Comparison of ENCODE assay signal across 34 mouse cellular contexts in the genomic region with DNA sequence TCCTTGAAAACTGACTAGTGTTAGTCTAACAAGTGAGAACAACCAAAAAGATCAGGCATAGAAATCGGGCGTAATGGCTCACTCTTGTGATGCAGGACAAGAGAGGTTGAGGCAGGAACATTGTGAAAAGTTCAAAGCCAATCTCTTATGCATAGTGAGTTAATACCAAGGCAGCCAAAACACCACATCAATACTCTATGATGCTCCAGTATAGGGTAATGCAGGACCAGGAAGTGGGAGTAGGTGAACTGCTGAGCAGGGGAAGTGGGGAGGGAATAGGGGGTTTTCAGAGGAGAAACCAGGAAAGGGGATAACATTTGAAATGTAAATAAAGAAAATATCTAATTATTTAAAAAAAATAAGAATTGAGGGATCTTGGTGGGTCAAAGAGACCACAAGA. TPM values are rescaled to one million over a fixed set of nuclear protein-coding genes. Genes with fewer than 3 reads are reported as not detected.
DNase-seq lines count a peak whose midpoint lies in the region; ATAC-seq and TF ChIP-seq lines count a peak whose summit lies in the region.
"Had no signal": no experiment of that assay in that cellular context is flagged by ENCODE, and none has a peak within 500 bp of the region (broad histone marks: within the 10 kb centered on the region; RNA-seq: fewer than 3 reads in every experiment).

No protein-coding gene starts in this region.

- H3K36me3 ChIP-seq in midbrain, embryonic 15.5 days (replicated peaks): no peaks in the 10 kb centered on the region
- no peaks in the 10 kb centered on the region for H3K36me3 ChIP-seq in midbrain, postnatal 0 days (ENCODE audit: insufficient read depth, low read length)
- no peaks in the 10 kb centered on the region for H3K36me3 ChIP-seq in CH12.LX (replicated peaks in 1 of 2; ENCODE audit: control insufficient read depth in 1 of 2, insufficient read depth in 1 of 2, low read length in 1 of 2)
- H3K36me3 ChIP-seq: embryonic facial prominence, embryonic 12.5 days; embryonic facial prominence, embryonic 15.5 days; forebrain, embryonic 12.5 days; forebrain, embryonic 15.5 days; heart, embryonic 10.5 days; heart, embryonic 13.5 days had no signal

- 0 out of 2 replicates have a peak, but pooled peaks have one; percentile 37 for ATAC-seq in midbrain, embryonic 15.5 days (replicated peaks)
- no peak for ATAC-seq in midbrain, postnatal 0 days (ENCODE audit: low FRiP score)
- peak; percentile 65 for ATAC-seq in activated CD4-positive, CD25-positive, alpha-beta regulatory T cell, adult 4 months
- peak; percentile 21 for ATAC-seq in megakaryocyte progenitor cell, adult 5-6 weeks (replicated peaks; ENCODE audit: poor library complexity)
- no peak for ATAC-seq in erythroid progenitor cell, adult 5-6 weeks (replicated peaks; ENCODE audit: low FRiP score, poor library complexity, severe bottlenecking)
- ATAC-seq: hindbrain, postnatal 0 days; intestine, postnatal 0 days had no signal

- H3K27ac ChIP-seq in midbrain, embryonic 15.5 days: no peak overlapping the region; the same call in 1 of the 2 replicates
- H3K27ac ChIP-seq in midbrain, postnatal 0 days (ENCODE audit: low read depth, low read length): no peak overlapping the region
- no peak overlapping the region for H3K27ac ChIP-seq in CH12.LX (ENCODE audit: insufficient read depth, low read depth)
- H3K27ac ChIP-seq: embryonic facial prominence, embryonic 12.5 days; embryonic facial prominence, embryonic 15.5 days; forebrain, embryonic 12.5 days; forebrain, embryonic 15.5 days; heart, adult 2 months; heart, embryonic 10.5 days; heart, embryonic 13.5 days; hindbrain, embryonic 14.5 days; hindbrain, postnatal 0 days had no signal

- no peak overlapping the region for H3K4me2 ChIP-seq in midbrain, embryonic 15.5 days
- H3K4me2 ChIP-seq in midbrain, postnatal 0 days (ENCODE audit: low read depth, low read length, poor library complexity, severe bottlenecking): no peak overlapping the region
- H3K4me2 ChIP-seq in CH12.LX (ENCODE audit: insufficient read depth, low read depth, poor library complexity, severe bottlenecking): no peak overlapping the region
- H3K4me2 ChIP-seq: embryonic facial prominence, embryonic 12.5 days; embryonic facial prominence, embryonic 15.5 days; forebrain, embryonic 12.5 days; forebrain, embryonic 15.5 days; heart, embryonic 13.5 days; hindbrain, embryonic 14.5 days had no signal

- H3K4me3 ChIP-seq in midbrain, embryonic 15.5 days: no peak overlapping the region
- H3K4me3 ChIP-seq in midbrain, postnatal 0 days (ENCODE audit: low read depth, low read length): no peak overlapping the region
- no peak overlapping the region for H3K4me3 ChIP-seq in CH12.LX (replicated peaks in 1 of 3; ENCODE audit: low read depth in 2 of 3, low read length in 2 of 3, poor library complexity in 1 of 3)
- H3K4me3 ChIP-seq: embryonic facial prominence, embryonic 12.5 days; embryonic facial prominence, embryonic 15.5 days; forebrain, embryonic 12.5 days; forebrain, embryonic 15.5 days; heart, adult 2 months; heart, embryonic 10.5 days; heart, embryonic 13.5 days had no signal

- dilution Hi-C loops in CH12.LX (cut with MboI; ENCODE audit: extremely low pct_ligation_motif_present, extremely low pct_unique_long_range_greater_than_20kb, low sequenced_read_pairs): no loop called here

- no peaks in the 10 kb centered on the region for H3K79me2 ChIP-seq in CH12.LX (replicated peaks; ENCODE audit: control insufficient read depth, extremely low read depth, insufficient read depth, poor library complexity, severe bottlenecking)

- in situ Hi-C loops in CH12.LX (cut with MboI; ENCODE audit: low pct_ligation_motif_present, low pct_unique_long_range_greater_than_20kb, low sequenced_read_pairs): loop anchor here (25.0 kb wide), 1 partner anchor 394 kb away; no protein-coding TSS in a partner anchor

- no peaks in the 10 kb centered on the region for H3K4me1 ChIP-seq in midbrain, embryonic 15.5 days
- no peaks in the 10 kb centered on the region for H3K4me1 ChIP-seq in midbrain, postnatal 0 days (ENCODE audit: insufficient read depth, low read length)
- H3K4me1 ChIP-seq in CH12.LX (ENCODE audit: control insufficient read depth in 1 of 2, insufficient read depth in 2 of 2): peaks cover 5 to 29% of the 10 kb centered on the region in 2 experiments
- H3K4me1 ChIP-seq: embryonic facial prominence, embryonic 12.5 days; embryonic facial prominence, embryonic 15.5 days; forebrain, embryonic 12.5 days; forebrain, embryonic 15.5 days; heart, embryonic 10.5 days; heart, embryonic 13.5 days had no signal

- WGBS in midbrain, embryonic 15.5 days: 84% methylated on average over 2 of the region's 2 CpGs
- WGBS in midbrain, postnatal 0 days: 82% methylated on average over 2 of the region's 2 CpGs

- TF ChIP-seq POLR2A in CH12.LX (IDR thresholded peaks at IDR 0.05; ENCODE audit: low read depth, low read length): no peak

- no peak for TF ChIP-seq CTCF in midbrain, postnatal 0 days (IDR thresholded peaks at IDR 0.05)
- TF ChIP-seq CTCF in CH12.LX (conservative IDR thresholded peaks at IDR 0.05 in 1 of 2, IDR thresholded peaks at IDR 0.05 in 1 of 2; ENCODE audit: low read depth in 2 of 2, low read length in 2 of 2): no peak

- TF ChIP-seq EP300 in CH12.LX (IDR thresholded peaks at IDR 0.05; ENCODE audit: low read length): no peak

- no peak for DNase-seq in midbrain, postnatal 0 days (ENCODE audit: low spot score)
- no peak for DNase-seq in CH12.LX (ENCODE audit: extremely low read depth)
- no peak for DNase-seq in adrenal gland, postnatal 25 days
- DNase-seq in lung, postnatal 10 days: no peak
- DNase-seq: adrenal gland, postnatal 10 days; cerebellum, adult 11-12 months; cerebellum, adult 8-10 months; cerebellum, postnatal 10 days; cerebellum, postnatal 36 days; gastrocnemius, postnatal 10 days; gastrocnemius, postnatal 36 days; heart, adult 2 months; heart, postnatal 14 days; heart, postnatal 4 days had no signal

- no peaks in the 10 kb centered on the region for H3K9me3 ChIP-seq in midbrain, embryonic 15.5 days
- H3K9me3 ChIP-seq in midbrain, postnatal 0 days (ENCODE audit: low read length): no peaks in the 10 kb centered on the region
- H3K9me3 ChIP-seq in CH12.LX (replicated peaks; ENCODE audit: low read length): no peaks in the 10 kb centered on the region
- H3K9me3 ChIP-seq: embryonic facial prominence, embryonic 12.5 days; embryonic facial prominence, embryonic 15.5 days; forebrain, embryonic 12.5 days; forebrain, embryonic 15.5 days; heart, embryonic 10.5 days; heart, embryonic 13.5 days had no signal

- H3K27me3 ChIP-seq in midbrain, embryonic 15.5 days (replicated peaks): no peaks in the 10 kb centered on the region
- no peaks in the 10 kb centered on the region for H3K27me3 ChIP-seq in midbrain, postnatal 0 days (ENCODE audit: insufficient read depth, low read length)
- no peaks in the 10 kb centered on the region for H3K27me3 ChIP-seq in CH12.LX (replicated peaks)
- H3K27me3 ChIP-seq: embryonic facial prominence, embryonic 12.5 days; embryonic facial prominence, embryonic 15.5 days; forebrain, embryonic 12.5 days; forebrain, embryonic 15.5 days; heart, embryonic 13.5 days had no signal

- TF ChIP-seq RAD21 in CH12.LX (IDR thresholded peaks at IDR 0.05; ENCODE audit: low read depth, low read length): no peak

- no peak overlapping the region for H3K9ac ChIP-seq in midbrain, embryonic 15.5 days
- H3K9ac ChIP-seq in midbrain, postnatal 0 days (replicated peaks; ENCODE audit: low read length, poor library complexity, severe bottlenecking): no peak overlapping the region
- no peak overlapping the region for H3K9ac ChIP-seq in CH12.LX (ENCODE audit: insufficient read depth, low read depth)
- H3K9ac ChIP-seq: embryonic facial prominence, embryonic 12.5 days; embryonic facial prominence, embryonic 15.5 days; forebrain, embryonic 12.5 days; forebrain, embryonic 15.5 days; heart, embryonic 13.5 days; hindbrain, embryonic 14.5 days had no signal

RNA-seq across cellular contexts. Expression of gene Plscr5, which starts 25.2 kb away (rescaled TPM):
- polyA plus RNA-seq in midbrain, embryonic 15.5 days (2015; fragmentation: Nextera tagmentation; extraction: Ambion mirVana): 0.33 and 0.70 TPM in 2 replicates
- total RNA-seq in midbrain, postnatal 0 days (2014; rRNA removed): 0.47 TPM in 1 of 2 replicates, not detected in the other
- polyA plus RNA-seq in midbrain, postnatal 0 days (2015; fragmentation: Nextera tagmentation; extraction: Ambion mirVana): 0.79 and 0.85 TPM in 2 replicates
- total RNA-seq in CH12.LX (2012; rRNA removed) (not detected in 2 replicates), CH12.LX (2014; rRNA removed) (not detected in 2 replicates)
- polyA plus RNA-seq in CH12.LX (2012; ENCODE audit: insufficient read length, low read depth): not detected in 2 replicates
- not detected for polyA plus RNA-seq in activated CD4-positive, CD25-positive, alpha-beta regulatory T cell, adult 4 months (2017; shearing (Covaris generic))
- not detected in 2 replicates for total RNA-seq in megakaryocyte progenitor cell, adult 5-6 weeks (2015)
- not detected in 2 replicates for total RNA-seq in megakaryocyte progenitor cell, adult 5-6 weeks (2017)
- not detected in 2 replicates for total RNA-seq in erythroid progenitor cell, adult 5-6 weeks (2015; ENCODE audit: low replicate concordance)
- total RNA-seq in erythroid progenitor cell, adult 5-6 weeks (2017; ENCODE audit: low replicate concordance): not detected in 2 replicates
- total RNA-seq in adrenal gland, postnatal 25 days (2021): not detected in 2 replicates
- total RNA-seq: adrenal gland, adult 18-20 months; adrenal gland, postnatal 10 days; adrenal gland, postnatal 4 days; gastrocnemius, adult 18-20 months; gastrocnemius, postnatal 10 days; gastrocnemius, postnatal 36 days; granulocyte monocyte progenitor cell, adult 5-6 weeks; heart, adult 2 months; heart, postnatal 14 days; heart, postnatal 4 days had no signal
- polyA plus RNA-seq: C2C12; embryonic facial prominence, embryonic 12.5 days; embryonic facial prominence, embryonic 15.5 days; forebrain, embryonic 12.5 days; heart, adult 2 months; heart, embryonic 10.5 days; heart, embryonic 13.5 days; heart, embryonic 16.5 days; intestine, embryonic 14.5 days; intestine, postnatal 0 days had no signal

RNA-seq across cellular contexts. Expression of gene Plscr1, which starts 31.7 kb away (rescaled TPM):
- 8.6 and 8.9 TPM in 2 replicates for polyA plus RNA-seq in midbrain, embryonic 15.5 days (2015; fragmentation: Nextera tagmentation; extraction: Ambion mirVana)
- 6.3 and 6.6 TPM in 2 replicates for total RNA-seq in midbrain, postnatal 0 days (2014; rRNA removed)
- polyA plus RNA-seq in midbrain, postnatal 0 days (2015; fragmentation: Nextera tagmentation; extraction: Ambion mirVana): 6.7 and 8.5 TPM in 2 replicates
- 206 and 403 TPM in 2 replicates for total RNA-seq in CH12.LX (2012; rRNA removed)
- total RNA-seq in CH12.LX (2014; rRNA removed): 489 and 502 TPM in 2 replicates
- polyA plus RNA-seq in CH12.LX (2012; ENCODE audit: insufficient read length, low read depth): 194 and 201 TPM in 2 replicates
- 10 to 100 TPM; 75.5 to 98.7 TPM for polyA plus RNA-seq in activated CD4-positive, CD25-positive, alpha-beta regulatory T cell, adult 4 months (2017; shearing (Covaris generic))
- 47.3 and 65.8 TPM in 2 replicates for total RNA-seq in megakaryocyte progenitor cell, adult 5-6 weeks (2015)
- total RNA-seq in megakaryocyte progenitor cell, adult 5-6 weeks (2017): 28.2 and 37.0 TPM in 2 replicates
- 17.6 and 31.7 TPM in 2 replicates for total RNA-seq in erythroid progenitor cell, adult 5-6 weeks (2015; ENCODE audit: low replicate concordance)
- total RNA-seq in erythroid progenitor cell, adult 5-6 weeks (2017; ENCODE audit: low replicate concordance): 6.1 and 6.9 TPM in 2 replicates
- total RNA-seq in adrenal gland, postnatal 25 days (2021): 11.0 and 14.5 TPM in 2 replicates

RNA-seq across cellular contexts. Expression of gene Plscr2, which starts 57.5 kb away (rescaled TPM):
- 1.5 and 1.9 TPM in 2 replicates for polyA plus RNA-seq in midbrain, embryonic 15.5 days (2015; fragmentation: Nextera tagmentation; extraction: Ambion mirVana)
- 1.9 TPM in 2 replicates for total RNA-seq in midbrain, postnatal 0 days (2014; rRNA removed)
- polyA plus RNA-seq in midbrain, postnatal 0 days (2015; fragmentation: Nextera tagmentation; extraction: Ambion mirVana): 1.5 and 1.8 TPM in 2 replicates
- 0.80 and 1.4 TPM in 2 replicates for total RNA-seq in CH12.LX (2012; rRNA removed)
- total RNA-seq in CH12.LX (2014; rRNA removed): 0.95 and 1.0 TPM in 2 replicates
- 0.55 and 0.91 TPM in 2 replicates for polyA plus RNA-seq in CH12.LX (2012; ENCODE audit: insufficient read length, low read depth)
- polyA plus RNA-seq in activated CD4-positive, CD25-positive, alpha-beta regulatory T cell, adult 4 months (2017; shearing (Covaris generic)): not detected
- 0.30 TPM in 1 of 2 replicates, not detected in the other for total RNA-seq in megakaryocyte progenitor cell, adult 5-6 weeks (2015)
- total RNA-seq in megakaryocyte progenitor cell, adult 5-6 weeks (2017): not detected in 2 replicates
- total RNA-seq in erythroid progenitor cell, adult 5-6 weeks (2015; ENCODE audit: low replicate concordance): 1.4 TPM in 1 of 2 replicates, not detected in the other
- 0.26 TPM in 1 of 2 replicates, not detected in the other for total RNA-seq in erythroid progenitor cell, adult 5-6 weeks (2017; ENCODE audit: low replicate concordance)
- total RNA-seq in adrenal gland, postnatal 25 days (2021): 16.3 and 16.5 TPM in 2 replicates
- total RNA-seq: granulocyte monocyte progenitor cell, adult 5-6 weeks had no signal

Comparison
In these comparisons a context has a peak if more than half of its experiments do, and no peak if none do; other contexts are left out.
1. ATAC-seq: peak in midbrain, embryonic 15.5 days (single experiment), activated CD4-positive, CD25-positive, alpha-beta regulatory T cell, adult 4 months (single experiment) and megakaryocyte progenitor cell, adult 5-6 weeks (single experiment); none in midbrain, postnatal 0 days (single experiment) and erythroid progenitor cell, adult 5-6 weeks (single experiment).